8 mouse cellular contexts compared by ENCODE assay signal in genomic region chr5:34761934-34762611, GRCm38 (mm10). TPM values are rescaled to one million over a fixed set of nuclear protein-coding genes. Genes with fewer than 3 reads are reported as not detected.
DNase-seq lines count a peak whose midpoint lies in the region; ATAC-seq and TF ChIP-seq lines count a peak whose summit lies in the region.

No protein-coding gene starts in this region.

- H3K36me3 ChIP-seq in intestine, postnatal 0 days (ENCODE audit: control insufficient read depth, insufficient read depth): no peaks in the 10 kb centered on the region
- H3K36me3 ChIP-seq in limb, embryonic 10.5 days: peaks cover 11% of the 10 kb centered on the region
- H3K36me3 ChIP-seq in midbrain, embryonic 11.5 days (ENCODE audit: control insufficient read depth, insufficient read depth, low read length): no peaks in the 10 kb centered on the region
- no peaks in the 10 kb centered on the region for H3K36me3 ChIP-seq in stomach, postnatal 0 days (ENCODE audit: control insufficient read depth, insufficient read depth, low read length)

- WGBS in intestine, postnatal 0 days: under 1% methylated on average over 44 of the region's 54 CpGs
- WGBS in limb, embryonic 10.5 days: 1% methylated on average over 54 of the region's 54 CpGs
- 1% methylated on average over 40 of the region's 54 CpGs for WGBS in midbrain, embryonic 11.5 days
- WGBS in stomach, postnatal 0 days: 1% methylated on average over 42 of the region's 54 CpGs

- peak overlapping the region; percentile 95 for H3K4me3 ChIP-seq in intestine, postnatal 0 days (ENCODE audit: low read depth, low read length)
- peak overlapping the region; percentile 98 for H3K4me3 ChIP-seq in limb, embryonic 10.5 days
- H3K4me3 ChIP-seq in midbrain, embryonic 11.5 days (ENCODE audit: low read depth, low read length): peak overlapping the region; percentile 71
- peak overlapping the region; percentile 89 for H3K4me3 ChIP-seq in stomach, postnatal 0 days (ENCODE audit: low read depth, low read length)

- TF ChIP-seq EP300 in stomach, postnatal 0 days (optimal IDR thresholded peaks at IDR 0.05): no peak

- peak; percentile 7 for ATAC-seq in activated CD4-positive, CD25-positive, alpha-beta regulatory T cell, adult 4 months
- ATAC-seq in intestine, postnatal 0 days: peak; percentile 69
- peak; percentile 62 for ATAC-seq in midbrain, embryonic 11.5 days (ENCODE audit: low FRiP score)
- peak; percentile 60 for ATAC-seq in stomach, postnatal 0 days (ENCODE audit: low FRiP score, low TSS enrichment)

- H3K4me1 ChIP-seq in intestine, postnatal 0 days (replicated peaks; ENCODE audit: control insufficient read depth, insufficient read depth, low read length): 0 out of 2 replicates have a peak, but pooled peaks cover 2% of the 10 kb centered on the region
- H3K4me1 ChIP-seq in limb, embryonic 10.5 days: peaks cover 12% of the 10 kb centered on the region
- peaks cover 9% of the 10 kb centered on the region for H3K4me1 ChIP-seq in midbrain, embryonic 11.5 days (ENCODE audit: control insufficient read depth, insufficient read depth, low read length)
- no peaks in the 10 kb centered on the region for H3K4me1 ChIP-seq in stomach, postnatal 0 days (replicated peaks; ENCODE audit: control insufficient read depth, insufficient read depth)

- no peak for TF ChIP-seq CTCF in intestine, postnatal 0 days (IDR thresholded peaks at IDR 0.05; ENCODE audit: low read depth)
- TF ChIP-seq CTCF in stomach, postnatal 0 days (IDR thresholded peaks at IDR 0.05; ENCODE audit: low read depth): no peak

- no peaks in the 10 kb centered on the region for H3K9me3 ChIP-seq in intestine, postnatal 0 days (ENCODE audit: control insufficient read depth)
- H3K9me3 ChIP-seq in limb, embryonic 10.5 days (replicated peaks): no peaks in the 10 kb centered on the region
- H3K9me3 ChIP-seq in midbrain, embryonic 11.5 days (ENCODE audit: control insufficient read depth, low read length): no peaks in the 10 kb centered on the region
- H3K9me3 ChIP-seq in stomach, postnatal 0 days (ENCODE audit: control insufficient read depth, low read length): no peaks in the 10 kb centered on the region

- H3K4me2 ChIP-seq in intestine, postnatal 0 days (replicated peaks; ENCODE audit: low read depth): peak overlapping the region; percentile 93
- peak overlapping the region; percentile 91 for H3K4me2 ChIP-seq in midbrain, embryonic 11.5 days
- H3K4me2 ChIP-seq in stomach, postnatal 0 days (replicated peaks; ENCODE audit: low read depth): peak overlapping the region; percentile 96

- H3K27me3 ChIP-seq in intestine, postnatal 0 days (replicated peaks; ENCODE audit: control insufficient read depth, insufficient read depth, low read length): no peaks in the 10 kb centered on the region
- H3K27me3 ChIP-seq in limb, embryonic 10.5 days (ENCODE audit: low read depth, poor library complexity, severe bottlenecking): no peaks in the 10 kb centered on the region
- H3K27me3 ChIP-seq in midbrain, embryonic 11.5 days (ENCODE audit: control insufficient read depth, insufficient read depth, low read length): no peaks in the 10 kb centered on the region
- no peaks in the 10 kb centered on the region for H3K27me3 ChIP-seq in stomach, postnatal 0 days (ENCODE audit: control insufficient read depth, insufficient read depth, low read length)

- DNase-seq in 416B (ENCODE audit: low read depth): peak; percentile 56
- peak; percentile 57 for DNase-seq in embryo, embryonic 11 days
- peak; percentile 7 for DNase-seq in gastrocnemius, postnatal 25 days
- peak; percentile 75 for DNase-seq in limb, embryonic 10.5 days (ENCODE audit: low spot score)
- peak; percentile 96 for DNase-seq in midbrain, embryonic 11.5 days (ENCODE audit: low spot score, missing footprints)
- DNase-seq in stomach, postnatal 0 days (ENCODE audit: low spot score): no peak

- peak overlapping the region; percentile 88 for H3K27ac ChIP-seq in intestine, postnatal 0 days (ENCODE audit: low read depth, low read length)
- H3K27ac ChIP-seq in limb, embryonic 10.5 days: peak overlapping the region; percentile 95
- peak overlapping the region; percentile 87 for H3K27ac ChIP-seq in midbrain, embryonic 11.5 days (ENCODE audit: low read depth, low read length)
- peak overlapping the region; percentile 90 for H3K27ac ChIP-seq in stomach, postnatal 0 days (replicated peaks)

- peak overlapping the region; percentile 98 for H3K9ac ChIP-seq in intestine, postnatal 0 days (ENCODE audit: low read depth, low read length)
- peak overlapping the region; percentile 82 for H3K9ac ChIP-seq in midbrain, embryonic 11.5 days (ENCODE audit: low read length)
- peak overlapping the region; percentile 89 for H3K9ac ChIP-seq in stomach, postnatal 0 days (ENCODE audit: low read length)

RNA-seq across cellular contexts. Expression of gene Htt, which starts 0.5 kb away (rescaled TPM):
- 10 to 100 TPM; 12.7 to 17.9 TPM for polyA plus RNA-seq in activated CD4-positive, CD25-positive, alpha-beta regulatory T cell, adult 4 months (2017; shearing (Covaris generic))
- total RNA-seq in gastrocnemius, postnatal 25 days (2021): 1 to 10 TPM; 7.7 to 7.9 TPM
- 3.7 and 4.3 TPM in 2 replicates for polyA plus RNA-seq in intestine, postnatal 0 days (2015; fragmentation: Nextera tagmentation; extraction: Ambion mirVana)
- polyA plus RNA-seq in limb, embryonic 10.5 days (2016; fragmentation: Nextera tagmentation; extraction: Ambion mirVana): 15.1 and 17.1 TPM in 2 replicates
- 12.4 and 13.4 TPM in 2 replicates for polyA plus RNA-seq in midbrain, embryonic 11.5 days (2014; fragmentation: Nextera tagmentation; extraction: Ambion mirVana)
- 3.0 and 3.5 TPM in 2 replicates for polyA plus RNA-seq in stomach, postnatal 0 days (2015; fragmentation: Nextera tagmentation; extraction: Ambion mirVana)

Comparison
In these comparisons a context has a peak if more than half of its experiments do, and no peak if none do; other contexts are left out.
1. ATAC-seq: peak in every context shown above with its lines; median percentile 69 in intestine, postnatal 0 days; 62 in midbrain, embryonic 11.5 days; 60 in stomach, postnatal 0 days; 7 in activated CD4-positive, CD25-positive, alpha-beta regulatory T cell, adult 4 months.